Mouse (Mus musculus): ENCODE measurements around the gene Mgll.

Mgll gene

GRCm38 (mm10) chr6:88828206-88829009, 104.2 kb downstream of the Mgll start:
- no peak for DNase-seq (ENCODE audit: low spot score)

GRCm38 (mm10) chr6:88829579-88829978, 105.4 kb downstream of the Mgll start:
- no peak for DNase-seq (ENCODE audit: low spot score)

DNA sequence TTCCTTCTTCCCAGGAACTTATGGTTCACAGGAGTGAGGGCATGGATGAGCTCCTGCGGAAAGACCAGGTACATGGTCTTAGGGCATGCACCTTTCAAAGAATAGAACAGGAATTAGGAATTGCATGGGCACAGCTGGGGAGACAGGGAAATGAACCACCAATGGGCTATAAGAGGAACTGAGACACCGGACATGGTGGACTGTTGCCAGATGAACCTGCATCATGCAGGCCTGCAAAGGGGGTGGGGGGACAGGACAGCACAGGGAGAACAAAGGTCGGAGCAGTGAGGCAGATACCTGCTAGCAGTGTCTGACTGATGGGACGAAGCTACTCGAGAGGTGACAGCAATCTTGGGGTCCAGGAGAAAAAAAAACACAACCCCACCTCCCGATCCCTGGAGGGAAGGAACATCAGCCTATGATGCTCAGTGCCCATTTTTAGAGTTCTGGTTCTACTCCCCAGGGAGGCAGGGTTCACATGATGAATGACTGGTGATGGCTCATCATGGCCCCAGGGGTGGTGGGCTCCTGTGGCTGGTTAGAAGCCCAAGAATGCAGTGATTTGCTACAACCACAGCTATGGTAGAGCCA, 106.0 kb downstream of the Mgll start:
- no peak for DNase-seq (ENCODE audit: low spot score)

DNA sequence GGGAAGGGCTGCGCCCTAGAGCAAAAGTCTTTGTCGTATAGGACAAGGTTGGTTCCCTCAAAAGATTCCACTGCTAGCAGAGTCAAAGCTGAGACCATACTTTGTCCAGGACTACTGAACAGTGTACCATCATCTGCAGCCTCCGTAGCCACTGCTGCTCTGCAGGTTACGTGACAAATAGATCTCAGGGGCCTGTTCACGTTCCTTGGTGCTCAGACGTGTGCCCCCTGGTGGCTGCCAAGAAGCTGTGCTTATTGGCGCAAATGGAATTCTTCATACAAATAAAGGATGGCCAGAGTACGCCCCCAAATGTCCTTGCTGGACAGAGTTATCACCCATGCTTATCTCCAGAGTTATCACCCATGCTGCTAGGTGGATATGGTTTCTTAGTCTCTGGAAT, 107.2 kb downstream of the Mgll start:
- peak; percentile 43 for DNase-seq (ENCODE audit: low spot score)

- no peak for DNase-seq (ENCODE audit: low spot score)
Measured at GRCm38 (mm10) chr6:88832663-88833062, 108.5 kb downstream of the Mgll start.

DNA sequence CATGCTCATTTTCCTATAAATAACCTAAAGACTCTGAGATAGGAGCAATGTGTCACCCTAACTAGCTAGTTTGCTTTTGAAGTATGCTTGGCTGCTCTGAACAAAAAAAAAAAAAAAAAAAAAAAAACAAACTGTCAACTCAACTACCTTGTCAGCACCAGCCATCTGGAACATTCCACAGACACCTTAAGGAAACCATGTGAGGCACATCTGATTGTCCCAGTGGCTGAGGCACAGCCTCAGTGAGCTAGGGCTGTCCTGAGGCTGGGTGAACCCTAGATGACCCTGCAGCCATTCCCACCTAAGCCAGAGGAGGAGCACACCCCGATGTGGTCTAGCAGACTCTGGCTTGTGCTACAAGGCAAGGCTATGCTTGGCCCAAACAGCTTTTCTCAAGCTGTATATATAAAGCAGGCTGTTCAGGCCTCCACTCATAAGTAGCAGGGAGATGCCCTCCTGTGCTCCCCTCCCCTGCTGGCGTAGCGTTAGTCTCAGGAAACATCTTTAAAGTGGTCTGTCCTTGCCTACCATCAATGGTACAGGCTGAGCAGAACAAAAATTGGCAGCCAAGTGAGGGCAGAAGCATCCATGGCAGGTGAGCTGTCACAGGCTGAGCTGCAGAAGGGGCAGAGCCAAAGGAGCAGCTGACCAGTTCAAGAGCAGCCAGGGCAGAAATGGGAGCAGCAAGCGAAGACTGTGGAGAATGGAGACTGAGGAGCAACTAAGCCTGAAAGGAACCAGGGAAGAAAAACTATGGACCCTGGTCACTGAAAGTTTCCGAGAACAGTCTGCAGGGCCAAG, 109.3 kb downstream of the Mgll start:
- DNase-seq (ENCODE audit: low spot score): no peak

GRCm38 (mm10) chr6:88835047-88835446, 110.8 kb downstream of the Mgll start:
- DNase-seq (ENCODE audit: low spot score): no peak

DNA sequence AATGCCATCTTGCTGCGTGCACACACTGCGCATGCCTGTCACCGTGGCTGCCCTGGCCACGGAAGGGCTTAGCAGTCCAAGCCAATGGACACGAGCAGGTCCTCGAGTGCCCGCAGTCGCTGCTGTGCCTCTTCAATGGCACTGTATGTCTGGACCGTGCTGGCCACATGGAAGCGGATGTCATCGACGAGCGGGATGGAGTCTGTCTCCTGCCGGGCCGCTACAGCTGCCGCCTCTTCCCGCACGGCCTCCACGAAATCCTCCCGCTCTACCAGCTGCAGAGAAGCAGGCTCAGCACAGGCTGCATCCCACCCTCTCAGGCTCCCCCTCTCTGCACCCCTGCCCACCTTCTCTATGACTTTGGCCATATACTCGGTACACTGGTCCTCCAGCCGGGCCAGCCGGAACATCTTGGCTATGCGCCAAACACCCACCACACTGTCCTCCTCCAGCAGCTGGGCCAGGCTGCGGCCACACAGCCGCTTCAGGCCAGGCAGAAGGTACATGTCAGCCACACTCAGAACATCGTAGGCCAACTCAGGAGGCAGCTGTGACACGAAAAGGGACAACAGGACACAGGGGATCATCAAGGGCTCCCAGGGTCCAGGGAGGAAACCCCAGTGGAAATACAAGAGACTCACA, 112.1 kb downstream of the Mgll start:
- DNase-seq (ENCODE audit: low spot score): no peak

DNA sequence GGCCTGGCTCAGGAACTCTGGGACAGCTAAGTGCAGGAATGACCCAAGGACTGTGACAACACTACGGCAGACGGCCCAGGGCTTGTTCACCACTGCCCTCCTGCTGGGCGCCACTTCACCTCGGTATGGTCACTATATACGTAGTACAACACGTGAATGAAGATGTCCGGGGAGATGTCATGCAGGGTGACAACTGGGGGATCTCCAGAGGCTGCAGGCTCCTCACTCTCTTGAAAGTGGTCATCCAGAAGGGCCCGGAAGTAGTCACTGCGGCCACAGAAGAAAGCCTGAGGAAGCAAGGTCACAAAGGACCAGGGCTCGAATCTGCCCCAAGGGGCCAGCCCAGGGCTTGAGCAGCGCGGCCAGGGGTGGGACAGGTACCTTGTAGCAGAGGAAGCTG, 113.8 kb downstream of the Mgll start:
- DNase-seq (ENCODE audit: low spot score): no peak

DNA sequence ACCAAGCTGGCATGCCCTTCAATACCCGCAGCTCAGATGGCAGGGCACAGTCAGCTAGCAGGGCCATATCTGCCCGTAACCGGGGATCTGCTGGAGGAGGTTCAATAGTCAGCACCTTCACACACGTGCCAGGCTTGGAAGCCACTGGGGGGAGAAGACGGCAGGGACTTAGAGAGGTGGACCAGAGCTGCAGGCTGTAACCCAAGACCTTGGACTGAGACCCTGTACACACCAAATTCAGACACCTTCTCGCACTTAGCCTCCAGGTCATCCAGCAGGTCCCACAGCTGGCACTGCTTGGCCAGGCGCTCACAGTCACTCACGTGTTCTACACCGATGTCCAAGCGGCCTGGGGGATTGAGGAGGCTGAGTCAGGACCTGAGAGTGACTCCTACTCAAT, 114.4 kb downstream of the Mgll start:
- no peak for DNase-seq (ENCODE audit: low spot score)

GRCm38 (mm10) chr6:88839135-88839970, 115.1 kb downstream of the Mgll start:
- no peak for DNase-seq (ENCODE audit: low spot score)

GRCm38 (mm10) chr6:88840211-88840610, 116.0 kb downstream of the Mgll start:
- DNase-seq (ENCODE audit: low spot score): no peak

DNA sequence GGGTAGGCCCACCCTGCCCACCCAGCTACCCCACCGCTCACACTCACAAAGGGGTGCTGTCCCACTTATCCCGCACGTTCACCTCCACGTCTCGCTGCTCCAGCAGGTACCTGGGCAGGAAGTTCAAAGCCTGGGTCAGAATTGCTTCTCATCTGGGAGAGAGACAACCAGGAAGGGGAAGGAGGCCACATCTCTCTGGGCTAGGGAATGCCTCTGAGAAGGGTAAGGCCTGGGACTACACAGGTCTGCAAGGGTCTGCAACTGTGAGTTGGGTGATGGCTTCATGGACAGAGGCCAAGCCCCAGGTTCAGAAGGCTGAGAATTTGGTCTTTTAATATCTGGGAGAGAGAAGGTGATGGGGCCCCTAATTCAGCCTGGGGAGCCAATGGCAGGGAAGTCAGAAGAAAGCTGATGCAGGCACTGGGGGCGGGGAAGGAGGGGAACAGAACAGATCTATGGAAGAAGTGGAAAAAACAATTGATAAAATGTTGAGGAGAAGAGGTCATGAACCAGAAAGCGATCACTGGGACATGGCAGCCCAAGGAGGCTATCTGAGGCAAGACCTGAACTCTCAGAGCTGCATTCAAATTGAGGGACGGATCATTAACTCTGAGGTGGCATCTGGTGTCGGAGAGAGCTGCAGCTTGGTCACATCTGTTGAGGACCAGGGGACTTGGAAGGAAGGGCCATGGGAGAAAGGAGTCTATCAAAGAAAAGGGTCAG, 116.7 kb downstream of the Mgll start:
- no peak for DNase-seq (ENCODE audit: low spot score)

GRCm38 (mm10) chr6:88841514-88841780, 117.2 kb downstream of the Mgll start:
- DNase-seq (ENCODE audit: low spot score): no peak

DNA sequence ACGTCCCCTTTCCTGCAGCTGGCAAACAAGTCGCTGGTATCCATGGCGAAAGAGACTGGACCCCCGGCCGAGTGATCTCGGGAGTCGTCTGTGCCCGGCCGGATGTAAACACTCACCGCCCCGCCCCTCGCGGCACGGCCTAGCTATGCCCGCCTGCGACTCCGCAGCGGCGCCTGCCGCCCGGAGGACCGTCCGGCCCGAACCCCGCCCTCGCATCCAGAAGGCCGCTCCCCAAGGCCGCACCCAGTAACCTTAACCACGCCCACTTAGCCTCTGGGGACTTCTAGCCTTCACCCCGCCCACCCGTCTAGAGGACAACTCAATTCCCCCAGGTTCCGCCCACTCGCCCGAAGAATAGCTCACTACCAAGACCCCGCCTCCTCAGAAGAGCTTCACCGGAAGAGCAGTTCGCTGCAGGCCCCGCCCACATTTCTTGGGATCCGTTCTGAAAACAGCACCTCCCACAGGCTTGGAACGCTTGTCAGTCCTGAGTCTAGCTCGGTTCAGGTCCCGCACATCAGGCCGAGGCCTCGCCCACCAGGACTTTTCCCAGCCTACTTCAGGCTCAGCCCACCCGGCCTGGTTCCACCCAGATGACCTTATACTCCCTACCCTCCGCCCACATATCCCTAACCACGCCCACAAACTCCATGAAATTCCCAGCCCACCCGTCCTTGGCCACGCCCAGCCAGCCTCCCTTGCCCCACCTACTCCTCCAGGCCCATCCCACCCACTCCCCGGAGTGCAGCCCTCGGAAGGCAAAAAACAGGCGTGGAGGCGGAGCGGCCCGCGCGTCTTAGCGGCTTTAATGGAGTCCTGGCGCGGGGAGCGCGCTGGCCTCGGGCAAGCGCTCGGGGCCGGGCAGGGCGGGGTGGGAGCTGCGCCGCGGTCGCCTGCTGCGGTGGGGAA, 117.8 kb downstream of the Mgll start, which contains the start of gene Abtb1:
Gene Abtb1 (minus strand): TSS at position 204 of the 909 bp plus-strand sequence.
- peak; percentile 99 for DNase-seq (ENCODE audit: low spot score)

DNA sequence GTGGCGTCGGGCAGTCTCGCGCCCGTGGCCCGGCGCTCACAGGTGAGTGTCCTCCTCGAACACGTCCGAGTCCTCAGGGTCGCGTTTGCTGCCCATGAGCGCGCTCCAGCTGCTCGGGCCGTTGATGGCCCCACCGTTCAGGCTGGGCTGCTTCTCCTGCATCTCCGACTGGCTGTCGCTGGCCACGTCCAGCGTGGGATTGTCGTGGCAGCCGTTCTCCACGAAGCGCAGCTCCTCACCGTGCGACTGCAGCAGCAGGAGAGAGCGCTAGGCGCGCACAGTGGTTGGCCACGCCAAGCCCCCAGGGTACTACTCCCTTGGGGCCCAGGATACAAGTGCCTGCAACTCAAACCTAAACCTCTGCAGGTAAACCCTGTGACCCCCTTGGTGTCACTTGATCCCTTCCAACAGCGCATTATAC, 118.5 kb downstream of the Mgll start:
- DNase-seq (ENCODE audit: low spot score): peak; percentile 25

GRCm38 (mm10) chr6:88843241-88843640, 119.0 kb downstream of the Mgll start:
- no peak for DNase-seq (ENCODE audit: low spot score)

GRCm38 (mm10) chr6:88843781-88844725, 119.8 kb downstream of the Mgll start:
- DNase-seq (ENCODE audit: low spot score): no peak

Measured in T-cell, adult 2 months (primary cell).